Mouse (Mus musculus): Measurements from ENCODE around the gene Pkd1. TPM values are rescaled to one million over a fixed set of nuclear protein-coding genes. Genes with fewer than 3 reads are reported as not detected.

The Pkd1 gene
- polyA plus RNA-seq, 1 experiment from 2014 or later, result 14.7 TPM

DNA sequence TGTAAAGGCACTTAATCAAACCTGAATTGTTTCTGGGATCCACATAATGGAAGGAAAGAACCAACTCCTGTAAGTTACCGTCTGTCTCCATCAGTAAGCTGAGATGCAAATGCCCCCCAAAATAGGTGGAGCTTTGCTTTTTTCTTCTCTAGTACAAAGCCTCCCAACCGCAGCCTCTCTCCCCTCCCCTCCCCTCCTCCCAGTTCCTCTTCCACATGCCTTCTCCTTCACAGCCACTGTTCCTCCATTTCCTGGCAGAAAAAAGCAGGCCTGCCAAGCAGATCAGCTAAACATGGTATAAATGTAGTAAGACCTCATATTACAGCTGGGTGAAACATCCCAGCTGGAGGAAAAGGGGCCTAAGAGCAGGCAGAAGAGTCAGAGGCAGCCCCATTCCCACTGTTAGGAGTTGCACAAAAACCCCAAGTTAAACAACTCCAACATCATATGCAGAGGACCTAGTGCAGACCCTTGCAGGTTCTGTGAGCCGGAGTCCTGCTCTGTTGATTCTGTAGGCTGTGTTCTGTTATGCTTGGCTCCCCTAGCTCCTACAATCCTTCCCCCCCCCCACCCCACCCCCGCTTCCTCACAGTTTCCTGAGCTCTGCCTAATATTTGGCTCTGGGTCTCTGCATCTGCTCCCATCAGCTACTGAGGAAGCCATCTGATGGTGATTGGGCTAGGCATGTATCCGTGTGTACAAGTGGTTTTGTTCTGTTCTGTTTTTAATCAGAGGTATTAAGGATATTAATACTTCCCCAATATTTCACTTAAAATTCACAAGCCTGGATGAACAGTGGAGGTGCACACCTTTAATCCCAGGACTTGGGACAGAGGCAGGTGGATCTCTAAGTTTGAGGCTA is 34.2 kb downstream of the Pkd1 start:
- no peak overlapping the region for H3K4me3 ChIP-seq
- DNase-seq (ENCODE audit: low spot score), result no peak
- no peak overlapping the region for H3K27ac ChIP-seq (replicated peaks)
- no peaks in the 10 kb centered on the region for H3K27me3 ChIP-seq (ENCODE audit: low read depth, poor library complexity, severe bottlenecking)
- H3K9me3 ChIP-seq (replicated peaks), result no peaks in the 10 kb centered on the region
- WGBS, result 75% methylated on average over 5 of the region's 5 CpGs
- H3K4me1 ChIP-seq, result no peaks in the 10 kb centered on the region
- peaks cover 95% of the 10 kb centered on the region for H3K36me3 ChIP-seq

DNA sequence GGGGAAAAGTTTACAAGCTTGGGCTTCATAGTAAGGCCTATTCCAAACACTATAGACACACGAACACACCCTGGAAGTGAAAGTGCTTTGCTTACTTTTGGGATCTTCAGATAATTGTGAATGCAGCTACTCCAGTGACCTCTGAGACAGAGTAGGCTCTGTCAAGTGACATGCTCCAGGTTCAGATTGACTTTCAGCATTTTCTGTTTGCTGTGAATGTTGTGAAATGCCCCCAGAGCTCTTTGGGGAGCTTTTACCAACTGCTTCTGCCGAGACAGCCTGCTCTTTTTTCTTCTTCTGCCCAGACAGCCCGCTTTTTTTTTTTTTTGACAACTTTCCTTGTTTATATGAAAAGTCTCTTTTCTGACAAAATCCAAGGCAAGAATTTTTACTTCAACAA is 34.9 kb downstream of the Pkd1 start:
- Histone ChIP-seq H3K27me3 (ENCODE audit: low read depth, poor library complexity, severe bottlenecking) (no peaks in the 10 kb centered on the region), H3K9me3 (replicated peaks) (no peaks in the 10 kb centered on the region), H3K27ac (replicated peaks) (no peak overlapping the region), H3K4me1 (no peaks in the 10 kb centered on the region), H3K36me3 (peaks cover 94% of the 10 kb centered on the region), H3K4me3 (no peak overlapping the region)
- WGBS, result 77% methylated on average over 3 of the region's 3 CpGs
- no peak for DNase-seq (ENCODE audit: low spot score)

DNA sequence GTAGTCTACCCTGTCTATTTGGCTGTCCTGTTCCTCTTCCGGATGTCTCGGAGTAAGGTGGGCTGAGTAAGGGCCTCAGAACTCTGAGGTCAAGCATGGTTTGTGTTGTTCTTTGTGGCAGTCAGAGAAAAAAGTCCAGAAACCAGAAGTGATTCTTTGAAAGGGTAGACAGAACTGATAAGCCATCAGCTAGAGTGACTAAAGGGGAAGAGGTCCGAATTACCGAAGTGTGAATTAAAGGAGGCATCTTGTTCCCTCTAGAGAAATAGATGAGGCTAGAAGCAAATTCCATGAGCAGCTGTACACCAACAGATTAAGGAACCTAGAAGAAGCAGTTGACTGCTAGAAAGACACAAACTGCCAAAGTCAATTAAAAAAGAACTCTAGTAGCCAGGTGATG is 36.9 kb downstream of the Pkd1 start:
- Histone ChIP-seq H3K27me3 (ENCODE audit: low read depth, poor library complexity, severe bottlenecking) (no peaks in the 10 kb centered on the region), H3K4me3 (no peak overlapping the region), H3K27ac (replicated peaks) (no peak overlapping the region), H3K36me3 (peaks cover 91% of the 10 kb centered on the region), H3K4me1 (no peaks in the 10 kb centered on the region), H3K9me3 (replicated peaks) (no peaks in the 10 kb centered on the region)
- DNase-seq (ENCODE audit: low spot score), result no peak
- 92% methylated on average over 4 of the region's 4 CpGs for WGBS

DNA sequence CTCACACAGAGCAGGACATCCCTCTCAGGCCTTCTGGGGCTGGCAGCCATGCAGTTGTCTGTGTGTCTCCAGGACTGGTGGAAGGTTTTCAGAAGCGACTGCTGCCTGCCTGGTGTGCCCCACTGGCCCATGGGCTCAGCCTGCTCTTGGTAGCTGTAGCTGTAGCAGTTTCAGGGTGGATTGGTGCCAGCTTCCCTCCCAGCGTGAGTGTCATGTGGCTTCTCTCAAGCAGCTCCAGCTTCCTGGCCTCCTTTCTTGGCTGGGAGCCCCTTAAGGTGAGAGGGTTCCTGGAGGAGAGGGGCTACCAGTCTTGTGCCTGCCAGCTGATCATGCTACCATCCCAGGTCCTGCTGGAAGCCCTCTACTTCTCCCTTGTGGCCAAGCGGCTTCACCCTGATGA is 41.3 kb downstream of the Pkd1 start:
- no peaks in the 10 kb centered on the region for H3K27me3 ChIP-seq (ENCODE audit: low read depth, poor library complexity, severe bottlenecking)
- H3K36me3 ChIP-seq, result peaks cover 96% of the 10 kb centered on the region
- DNase-seq (ENCODE audit: low spot score), result no peak

DNA sequence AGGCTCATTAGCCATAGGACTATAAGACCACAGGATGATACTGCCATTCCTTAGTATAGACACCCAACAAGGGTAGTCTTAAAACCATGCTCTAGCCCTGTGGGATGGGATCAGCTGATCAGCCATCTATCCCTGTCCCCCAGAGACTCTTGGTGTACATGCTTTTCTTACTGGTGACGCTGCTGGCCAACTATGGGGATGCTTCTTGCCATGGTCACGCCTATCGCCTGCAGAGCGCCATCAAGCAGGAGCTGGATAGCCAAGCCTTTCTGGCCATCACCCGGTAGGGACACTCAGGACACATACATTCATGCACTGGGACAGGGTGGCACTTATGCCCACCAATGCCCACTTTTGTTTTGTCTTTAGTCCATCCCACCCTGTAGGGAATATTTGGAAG is 42.1 kb downstream of the Pkd1 start:
- DNase-seq (ENCODE audit: low spot score), result no peak
- Histone ChIP-seq H3K27ac (replicated peaks) (no peak overlapping the region), H3K9me3 (replicated peaks) (no peaks in the 10 kb centered on the region), H3K4me1 (no peaks in the 10 kb centered on the region), H3K27me3 (ENCODE audit: low read depth, poor library complexity, severe bottlenecking) (no peaks in the 10 kb centered on the region), H3K4me3 (no peak overlapping the region), H3K36me3 (peaks cover 96% of the 10 kb centered on the region)
- WGBS, result 96% methylated on average over 5 of the region's 5 CpGs

More for the DNA sequence above, 41.3 kb downstream of the Pkd1 start:
- Histone ChIP-seq H3K4me1 (no peaks in the 10 kb centered on the region), H3K9me3 (replicated peaks) (no peaks in the 10 kb centered on the region), H3K4me3 (no peak overlapping the region), H3K27ac (replicated peaks) (no peak overlapping the region)
- 88% methylated on average over 3 of the region's 3 CpGs for WGBS

DNA sequence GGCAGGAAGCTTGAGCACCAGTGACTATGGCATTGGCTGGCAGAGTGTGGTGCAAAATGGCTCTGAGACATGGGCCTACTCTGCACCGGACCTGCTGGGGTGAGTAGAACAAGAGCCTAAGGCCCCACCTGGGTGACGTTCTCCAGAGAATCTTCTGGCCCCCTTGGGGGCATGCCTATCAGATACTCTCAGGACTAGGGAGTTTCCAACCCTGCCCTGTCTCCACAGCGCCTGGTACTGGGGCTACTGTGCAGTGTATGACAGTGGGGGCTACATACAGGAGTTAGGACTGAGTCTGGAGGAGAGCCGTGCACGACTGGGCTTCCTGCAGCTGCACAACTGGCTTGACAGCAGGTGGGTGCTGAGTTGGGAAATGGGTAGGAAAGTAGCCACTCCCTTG is 43.6 kb downstream of the Pkd1 start:
- Histone ChIP-seq H3K27ac (replicated peaks) (no peak overlapping the region), H3K36me3 (peaks cover 96% of the 10 kb centered on the region), H3K4me3 (no peak overlapping the region), H3K9me3 (replicated peaks) (no peaks in the 10 kb centered on the region), H3K4me1 (no peaks in the 10 kb centered on the region), H3K27me3 (ENCODE audit: low read depth, poor library complexity, severe bottlenecking) (no peaks in the 10 kb centered on the region)
- DNase-seq (ENCODE audit: low spot score), result no peak
- WGBS, result 87% methylated on average over 5 of the region's 5 CpGs

DNA sequence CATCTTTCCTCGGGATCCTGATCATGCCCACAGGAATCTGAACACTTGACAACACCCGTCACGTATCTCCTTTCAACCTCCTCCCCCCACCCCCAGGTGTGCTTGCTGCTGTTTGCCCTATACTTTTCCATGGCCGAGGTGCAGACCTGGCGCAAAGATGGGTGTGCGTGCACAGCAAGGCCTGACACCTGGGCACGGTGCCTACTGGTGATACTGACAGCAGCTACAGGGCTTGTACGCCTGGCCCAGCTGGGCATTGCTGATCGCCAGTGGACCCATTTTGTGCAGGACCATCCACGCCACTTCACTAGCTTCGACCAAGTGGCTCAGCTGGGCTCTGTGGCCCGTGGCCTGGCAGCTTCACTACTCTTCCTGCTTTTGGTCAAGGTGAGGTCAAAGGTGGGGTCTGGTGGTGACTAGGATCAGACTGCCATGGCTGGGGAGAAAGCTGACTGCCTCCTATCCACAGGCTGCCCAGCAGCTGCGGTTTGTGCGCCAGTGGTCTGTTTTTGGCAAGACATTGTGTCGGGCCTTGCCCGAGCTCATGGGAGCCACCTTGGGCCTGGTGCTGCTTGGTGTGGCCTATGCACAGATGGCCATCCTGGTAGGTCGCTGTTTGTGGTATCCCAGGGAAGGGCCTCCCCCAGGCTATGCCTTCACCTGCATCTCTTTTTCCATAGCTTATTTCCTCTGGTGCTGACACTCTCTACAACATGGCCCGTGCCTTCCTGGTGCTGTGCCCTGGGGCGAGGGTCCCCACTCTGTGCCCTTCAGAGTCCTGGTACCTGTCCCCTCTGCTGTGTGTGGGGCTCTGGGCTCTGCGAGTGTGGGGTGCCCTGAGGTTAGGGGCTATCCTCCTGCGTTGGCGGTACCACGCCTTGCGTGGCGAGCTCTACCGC is 44.6 kb downstream of the Pkd1 start:
- Histone ChIP-seq H3K4me1 (no peaks in the 10 kb centered on the region), H3K27me3 (ENCODE audit: low read depth, poor library complexity, severe bottlenecking) (no peaks in the 10 kb centered on the region), H3K9me3 (replicated peaks) (no peaks in the 10 kb centered on the region), H3K36me3 (peaks cover 97% of the 10 kb centered on the region), H3K27ac (replicated peaks) (no peak overlapping the region), H3K4me3 (no peak overlapping the region)
- WGBS, result 95% methylated on average over 26 of the region's 26 CpGs
- DNase-seq (ENCODE audit: low spot score), result no peak

DNA sequence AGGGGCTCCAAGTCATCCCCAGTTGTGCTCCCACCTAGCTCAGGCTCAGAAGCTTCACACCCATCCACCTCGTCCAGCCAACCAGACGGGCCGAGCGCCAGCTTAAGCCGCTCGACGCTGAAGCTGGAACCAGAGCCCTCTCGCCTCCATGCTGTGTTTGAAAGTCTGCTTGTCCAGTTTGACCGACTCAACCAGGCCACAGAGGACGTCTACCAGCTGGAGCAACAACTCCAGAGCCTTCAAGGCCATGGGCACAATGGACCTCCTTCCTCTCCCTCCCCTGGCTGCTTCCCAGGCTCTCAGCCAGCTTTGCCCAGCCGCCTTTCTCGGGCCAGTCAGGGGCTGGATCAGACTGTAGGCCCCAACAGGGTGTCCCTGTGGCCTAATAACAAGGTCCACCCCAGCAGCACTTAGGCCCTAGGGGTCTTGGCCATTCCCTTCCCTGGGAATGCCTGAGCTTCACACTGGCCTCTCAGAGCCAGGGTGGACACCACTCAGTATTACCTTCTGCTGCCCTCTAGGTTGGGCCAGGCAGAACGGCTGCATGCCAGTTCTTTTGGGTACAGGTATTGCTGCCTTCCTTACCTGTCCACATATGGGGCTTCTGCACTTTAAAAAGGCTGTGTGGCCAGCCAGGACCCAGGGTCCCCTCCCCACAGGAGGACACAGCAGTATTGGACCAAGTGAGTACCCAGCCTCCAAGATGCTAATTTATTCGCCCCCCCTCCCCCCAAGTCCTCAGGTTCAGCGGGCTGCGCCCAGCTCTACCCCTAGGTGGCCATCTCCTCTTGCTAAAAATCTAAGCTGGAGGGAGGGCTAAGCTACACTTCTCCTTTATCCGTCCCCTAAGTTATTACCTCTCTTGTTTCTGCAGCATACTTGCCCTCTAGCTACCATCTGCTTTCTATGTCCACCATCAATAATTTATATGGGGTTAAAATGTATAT is 45.8 kb downstream of the Pkd1 start:
- WGBS, result 78% methylated on average over 17 of the region's 17 CpGs
- H3K4me1 ChIP-seq, result no peaks in the 10 kb centered on the region
- H3K36me3 ChIP-seq, result peaks cover 100% of the 10 kb centered on the region
- no peaks in the 10 kb centered on the region for H3K27me3 ChIP-seq (ENCODE audit: low read depth, poor library complexity, severe bottlenecking)
- H3K4me3 ChIP-seq, result no peak overlapping the region
- H3K27ac ChIP-seq (replicated peaks), result no peak overlapping the region
- DNase-seq (ENCODE audit: low spot score), result no peak
- no peaks in the 10 kb centered on the region for H3K9me3 ChIP-seq (replicated peaks)

DNA sequence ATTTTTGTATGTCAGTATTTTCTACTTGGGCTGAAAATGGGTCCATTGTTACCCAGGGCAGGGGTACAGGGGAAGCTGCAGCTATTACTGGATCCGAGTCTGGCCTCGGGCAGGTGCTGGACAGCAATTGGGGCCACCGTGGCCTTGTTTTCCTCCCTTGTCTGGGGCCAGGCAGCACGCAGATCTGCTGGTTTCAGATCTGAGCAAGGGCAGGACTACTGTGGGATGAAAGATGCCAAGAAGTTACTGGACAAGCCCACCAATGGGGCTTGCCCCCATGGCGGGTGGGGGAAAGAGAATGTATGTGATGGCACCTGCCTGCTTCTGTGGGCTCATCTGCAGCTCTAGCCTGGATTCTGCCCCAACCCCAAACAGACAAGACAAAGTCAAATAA is 46.4 kb downstream of the Pkd1 start:
- DNase-seq (ENCODE audit: low spot score), result no peak
- Histone ChIP-seq H3K27me3 (ENCODE audit: low read depth, poor library complexity, severe bottlenecking) (no peaks in the 10 kb centered on the region), H3K9me3 (replicated peaks) (no peaks in the 10 kb centered on the region), H3K4me3 (no peak overlapping the region), H3K36me3 (peaks cover 100% of the 10 kb centered on the region), H3K27ac (replicated peaks) (no peak overlapping the region), H3K4me1 (no peaks in the 10 kb centered on the region)
- 87% methylated on average over 5 of the region's 5 CpGs for WGBS

DNA sequence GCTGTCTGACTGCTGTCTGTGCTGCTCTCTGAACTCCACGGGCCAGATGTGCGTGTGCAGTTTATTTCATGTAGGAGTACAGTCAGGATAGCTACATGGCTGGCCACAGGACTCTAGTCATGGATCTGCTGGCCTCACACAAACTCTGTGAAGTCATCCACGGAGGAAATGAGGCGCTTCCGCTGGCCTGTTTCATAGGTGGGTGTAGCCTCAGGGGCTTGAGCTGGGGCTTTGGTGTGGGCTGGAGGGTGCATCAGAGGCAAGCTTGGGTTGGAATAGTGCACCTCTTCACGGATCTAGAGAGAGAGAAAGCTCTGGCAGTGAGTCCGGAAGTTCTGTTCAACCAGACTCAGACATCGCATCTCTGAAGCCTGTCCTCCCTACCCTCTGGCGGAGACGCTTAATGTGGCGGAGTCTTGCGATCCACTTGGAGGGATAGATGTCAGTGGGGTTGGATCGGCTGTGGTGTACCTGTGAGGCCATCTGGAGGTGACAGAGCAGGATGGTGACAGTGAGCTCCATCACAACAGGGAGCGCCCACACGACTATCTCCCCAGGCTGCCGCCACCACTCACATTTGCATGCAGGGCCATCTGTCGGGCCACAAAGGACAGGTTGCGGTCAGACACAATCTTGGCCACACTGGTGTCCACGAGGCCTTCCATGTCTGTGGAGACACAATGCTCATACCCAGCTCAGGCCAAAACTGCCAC is 47.0 kb downstream of the Pkd1 start:
- H3K36me3 ChIP-seq, result peaks cover 100% of the 10 kb centered on the region
- H3K27me3 ChIP-seq (ENCODE audit: low read depth, poor library complexity, severe bottlenecking), result no peaks in the 10 kb centered on the region
- WGBS, result 91% methylated on average over 19 of the region's 19 CpGs
- H3K27ac ChIP-seq (replicated peaks), result no peak overlapping the region
- H3K9me3 ChIP-seq (replicated peaks), result no peaks in the 10 kb centered on the region
- H3K4me1 ChIP-seq, result no peaks in the 10 kb centered on the region
- DNase-seq (ENCODE audit: low spot score), result no peak
- H3K4me3 ChIP-seq, result no peak overlapping the region

DNA sequence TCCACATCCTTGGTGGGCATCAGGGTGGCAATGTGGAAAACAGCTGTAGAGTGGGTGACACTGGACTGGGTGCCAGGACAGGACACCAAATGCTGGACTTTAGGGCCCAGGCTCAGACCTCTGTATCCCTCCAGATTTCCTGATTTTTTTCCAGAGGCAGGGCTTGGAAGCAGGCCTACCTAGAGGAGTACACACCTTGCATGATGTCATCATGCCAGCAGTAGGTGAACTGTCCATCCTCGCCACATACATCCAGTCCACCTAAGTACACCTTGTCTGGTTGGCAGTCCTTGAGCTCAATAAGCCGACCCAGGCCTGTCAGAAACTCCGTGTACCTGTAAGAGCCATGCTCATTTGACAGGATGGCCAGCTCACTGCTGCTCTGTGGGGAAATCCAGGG is 48.4 kb downstream of the Pkd1 start:
- Histone ChIP-seq H3K36me3 (peaks cover 100% of the 10 kb centered on the region), H3K4me1 (no peaks in the 10 kb centered on the region), H3K9me3 (replicated peaks) (no peaks in the 10 kb centered on the region), H3K27ac (replicated peaks) (no peak overlapping the region), H3K4me3 (no peak overlapping the region), H3K27me3 (ENCODE audit: low read depth, poor library complexity, severe bottlenecking) (no peaks in the 10 kb centered on the region)
- no peak for DNase-seq (ENCODE audit: low spot score)
- 86% methylated on average over 3 of the region's 3 CpGs for WGBS

DNA sequence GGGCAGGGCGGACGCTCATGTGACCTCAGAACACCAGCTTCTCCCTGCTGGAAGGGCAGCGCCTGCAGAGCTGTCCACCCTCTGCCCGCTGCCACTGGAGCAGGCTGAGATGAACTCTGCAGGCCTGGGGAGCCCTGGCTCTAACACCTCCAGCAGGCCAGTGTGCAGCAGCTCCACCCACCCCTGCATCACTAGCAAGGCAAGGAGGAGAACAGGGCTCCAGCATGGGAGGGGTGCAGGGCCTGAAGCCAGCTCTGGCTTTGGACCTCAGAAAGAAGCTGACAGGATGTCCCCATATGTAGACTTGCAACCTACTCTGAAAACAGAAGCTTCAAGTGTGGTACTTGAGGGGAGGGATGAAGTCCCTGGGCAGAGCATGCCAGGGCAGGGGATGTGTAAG is 50.9 kb downstream of the Pkd1 start:
- DNase-seq (ENCODE audit: low spot score), result no peak
- H3K36me3 ChIP-seq, result peaks cover 99% of the 10 kb centered on the region
- no peaks in the 10 kb centered on the region for H3K4me1 ChIP-seq
- no peak overlapping the region for H3K27ac ChIP-seq (replicated peaks)
- H3K4me3 ChIP-seq, result no peak overlapping the region
- 94% methylated on average over 4 of the region's 4 CpGs for WGBS
- H3K27me3 ChIP-seq (ENCODE audit: low read depth, poor library complexity, severe bottlenecking), result no peaks in the 10 kb centered on the region
- no peaks in the 10 kb centered on the region for H3K9me3 ChIP-seq (replicated peaks)

Measured in midbrain, embryonic 10.5 days (tissue).